Mouse (Mus musculus) brain, embryonic 14.5 days (tissue): ENCODE results near the gene Hs3st6.

Source experiments
- CTCF ChIP-seq: fragments of 200-500 bp; IDR thresholded peaks from 2 replicates; pipeline ENCODE4 v1.5.1; 2012; ENCODE audit warnings: inconsistent platforms, mild to moderate bottlenecking, moderate library complexity, borderline replicate concordance; ENCODE audit not compliant: insufficient read depth, insufficient read length; ENCODE audit errors: extremely low read depth
- POLR2A ChIP-seq: fragments of 200-500 bp; IDR thresholded peaks from 2 replicates; pipeline ENCODE4 v1.6.1; 2012; ENCODE audit warnings: mild to moderate bottlenecking, inconsistent platforms, borderline replicate concordance; ENCODE audit not compliant: poor library complexity, insufficient read depth, insufficient read length, severe bottlenecking; ENCODE audit errors: extremely low read depth

DNA sequence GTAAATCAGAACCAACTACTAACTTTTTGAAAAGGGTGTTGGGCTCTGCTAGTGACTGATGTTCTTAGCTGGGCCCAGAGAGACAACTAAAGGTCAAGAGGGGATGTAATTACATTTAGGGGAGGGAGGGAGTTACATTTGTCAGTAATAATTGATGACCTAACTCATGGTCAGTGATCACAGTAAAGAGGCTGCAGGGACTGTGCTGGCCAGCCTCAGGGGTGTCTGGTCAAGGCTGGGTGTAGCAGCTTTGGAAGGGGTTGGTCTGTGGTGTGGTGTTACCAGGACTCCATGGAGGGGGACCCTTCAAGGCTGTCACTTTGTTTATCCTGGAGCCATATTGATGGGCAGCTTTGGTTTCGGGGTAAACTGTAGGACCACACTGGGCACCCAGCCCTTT lies 4.6 kb downstream of the Hs3st6 start:
- TF ChIP-seq POLR2A (no peak), CTCF (no peak)
